Mouse (Mus musculus) hindbrain, embryonic 14.5 days (tissue): ENCODE measurements at regions not wholly inside any gene's neighbourhood (a gene's known extent, or its start where the extent isn't known, plus 50 kb on each side); places are given as distances from the start of the nearest gene placed in this dataset.
A peak's percentile ranks its signal among the peaks of the same experiment; 100 is the strongest.

Experiments
- ATAC-seq: fragments of 200-750 bp; cut with Nextera tagmentation; 2 replicates; pipeline ENCODE4 v1.8.0; 2017; ENCODE audit warnings: moderate number of reproducible peaks, mild to moderate bottlenecking, moderate TSS enrichment, moderate library complexity; ENCODE audit not compliant: low FRiP score
- DNase-seq: peaks from one replicate; pipeline ENCODE4 v3.0.0-alpha.2; 2015; ENCODE audit warnings: low spot score
- H3K27ac ChIP-seq: fragments of 300-500 bp; sonication (generic); 2 replicates; pipeline ENCODE4 v1.5.1; 2014; ENCODE audit warnings: mild to moderate bottlenecking, moderate library complexity
- H3K27me3 ChIP-seq: fragments of 300-500 bp; sonication (generic); 2 replicates; pipeline ENCODE4 v1.6.1; 2014; ENCODE audit warnings: mild to moderate bottlenecking, low read length, mixed read lengths; ENCODE audit not compliant: control insufficient read depth, insufficient read depth
- H3K36me3 ChIP-seq: fragments of 300-500 bp; sonication (generic); replicated peaks from 2 replicates; pipeline ENCODE4 v1.6.1; 2014; ENCODE audit not compliant: control insufficient read depth, insufficient read depth
- H3K4me1 ChIP-seq: fragments of 300-500 bp; sonication (generic); replicated peaks from 2 replicates; pipeline ENCODE4 v1.6.1; 2014; ENCODE audit warnings: antibody characterized with exemption, low read length, mixed read lengths; ENCODE audit not compliant: control insufficient read depth, insufficient read depth
- H3K4me2 ChIP-seq: fragments of 300-500 bp; sonication (generic); replicated peaks from 2 replicates; pipeline ENCODE4 v1.6.1; 2014; ENCODE audit warnings: mild to moderate bottlenecking, moderate library complexity
- H3K4me3 ChIP-seq: fragments of 300-500 bp; sonication (generic); replicated peaks from 2 replicates; pipeline ENCODE4 v1.5.1; 2014; ENCODE audit warnings: mild to moderate bottlenecking, low read length
- H3K9ac ChIP-seq: fragments of 300-500 bp; sonication (generic); 2 replicates; pipeline ENCODE4 v1.6.1; 2014
- H3K9me3 ChIP-seq: fragments of 300-500 bp; sonication (generic); 2 replicates; pipeline ENCODE4 v1.6.1; 2016; ENCODE audit warnings: low read length; ENCODE audit not compliant: control insufficient read depth
- WGBS: fragments of 180-500 bp; shearing (Covaris S2); extraction: QIAGEN DNeasy Blood & Tissue Kit; methylation state at CpG from one replicate; pipeline ENCODE4 v1.1.7; 2014; 5-methylcytosine and 5-hydroxymethylcytosine counted together

- DNase-seq (no peak), ATAC-seq (no peak)
- no peaks in the 10 kb centered on the region for H3K27me3 ChIP-seq
- H3K9ac ChIP-seq, result no peak overlapping the region
- H3K9me3 ChIP-seq, result peaks cover 27% of the 10 kb centered on the region
- H3K36me3 ChIP-seq, result no peaks in the 10 kb centered on the region
- H3K4me2 ChIP-seq, result no peak overlapping the region
- H3K4me3 ChIP-seq, result no peak overlapping the region
- 97% methylated on average over 16 of the region's 16 CpGs for WGBS
- H3K4me1 ChIP-seq, result peaks cover 21% of the 10 kb centered on the region
- H3K27ac ChIP-seq, result no peak overlapping the region
Observed at GRCm38 (mm10) chr12:99643016-99643415, 79.6 kb upstream of the Foxn3 start.

GRCm38 (mm10) chr12:99642131-99642895, 78.9 kb upstream of the Foxn3 start:
- no peaks in the 10 kb centered on the region for H3K27me3 ChIP-seq
- H3K4me3 ChIP-seq, result no peak overlapping the region
- DNase-seq (no peak), ATAC-seq (no peak)
- no peak overlapping the region for H3K4me2 ChIP-seq
- no peak overlapping the region for H3K9ac ChIP-seq
- no peaks in the 10 kb centered on the region for H3K36me3 ChIP-seq
- peaks cover 27% of the 10 kb centered on the region for H3K9me3 ChIP-seq
- peaks cover 21% of the 10 kb centered on the region for H3K4me1 ChIP-seq
- 88% methylated on average over 7 of the region's 7 CpGs for WGBS
- no peak overlapping the region for H3K27ac ChIP-seq

- WGBS, result 33% methylated on average over 7 of the region's 9 CpGs
- no peak overlapping the region for H3K9ac ChIP-seq
Observed at GRCm38 (mm10) chr12:99641278-99641677, 77.9 kb upstream of the Foxn3 start.

DNA sequence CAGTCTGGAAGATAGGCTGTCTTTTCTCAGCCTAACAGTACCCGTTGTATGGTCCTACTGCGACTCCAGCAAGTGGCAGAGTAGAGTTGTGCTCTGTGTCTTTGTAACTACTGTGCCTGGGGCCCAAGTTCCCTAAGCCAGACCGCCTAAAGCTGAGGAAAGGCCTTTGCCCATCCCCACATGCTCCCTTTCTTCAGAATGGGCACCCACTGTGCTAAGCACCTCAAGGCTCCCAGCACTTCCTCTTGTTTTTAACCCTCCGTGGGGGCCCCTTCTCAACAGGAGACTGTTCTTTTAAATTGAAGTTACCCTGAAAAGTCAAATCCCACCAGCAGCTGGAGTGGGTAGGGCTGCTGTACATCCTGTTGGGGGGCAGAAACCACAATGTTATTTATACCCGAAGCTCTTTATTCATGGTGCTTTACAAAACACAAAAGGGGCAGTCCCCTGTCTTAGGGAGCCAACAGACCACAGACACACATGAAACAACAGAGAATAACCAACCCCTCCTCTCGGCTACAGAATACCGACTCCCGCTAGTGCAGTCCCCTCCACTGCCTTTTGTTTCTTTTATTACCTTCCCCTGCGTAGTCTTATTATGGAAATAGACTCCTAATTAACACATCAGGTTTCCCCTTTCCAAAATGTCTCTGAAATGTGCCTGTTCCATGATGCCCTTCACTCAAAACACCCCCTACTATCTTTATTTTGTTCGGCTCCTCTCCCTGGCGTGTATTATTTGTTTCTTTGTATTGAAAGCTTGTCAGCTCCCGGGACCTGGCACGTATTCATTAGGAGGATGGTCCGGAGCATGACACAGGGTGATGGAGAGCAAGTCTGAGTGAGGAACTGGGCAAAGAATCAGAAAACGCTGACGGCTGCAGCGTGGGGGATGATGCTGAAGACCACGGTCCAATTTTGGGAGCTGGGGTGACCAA, 77.1 kb upstream of the Foxn3 start:
- H3K4me3 ChIP-seq, result peak overlapping the region; percentile 5
- H3K9ac ChIP-seq, result peak overlapping the region; percentile 26
- ATAC-seq, result peak; percentile 55
- H3K36me3 ChIP-seq, result no peaks in the 10 kb centered on the region
- peaks cover 24% of the 10 kb centered on the region for H3K9me3 ChIP-seq
- H3K4me2 ChIP-seq, result peak overlapping the region; percentile 51
- DNase-seq, result peak; percentile 33
- peaks cover 21% of the 10 kb centered on the region for H3K4me1 ChIP-seq
- H3K27me3 ChIP-seq, result no peaks in the 10 kb centered on the region
- H3K27ac ChIP-seq, result no peak overlapping the region
- WGBS, result 2% methylated on average over 18 of the region's 18 CpGs

More at GRCm38 (mm10) chr12:99641278-99641677, 77.9 kb upstream of the Foxn3 start:
- H3K27ac ChIP-seq, result no peak overlapping the region
- no peaks in the 10 kb centered on the region for H3K27me3 ChIP-seq
- H3K4me1 ChIP-seq, result peaks cover 21% of the 10 kb centered on the region
- peak overlapping the region; percentile 51 for H3K4me2 ChIP-seq
- peaks cover 27% of the 10 kb centered on the region for H3K9me3 ChIP-seq
- DNase-seq (peak; percentile 24), ATAC-seq (no peak)
- H3K4me3 ChIP-seq, result peak overlapping the region; percentile 5; the same call in 1 of the 2 replicates
- H3K36me3 ChIP-seq, result no peaks in the 10 kb centered on the region

GRCm38 (mm10) chr12:99639847-99640213, 76.4 kb upstream of the Foxn3 start:
- Histone ChIP-seq H3K4me3 (no peak overlapping the region), H3K36me3 (no peaks in the 10 kb centered on the region), H3K9me3 (peaks cover 17% of the 10 kb centered on the region; the same call in 1 of the 2 replicates), H3K4me2 (0 out of 2 replicates have a peak overlapping the region, but pooled peaks have one; percentile 51), H3K4me1 (peaks cover 21% of the 10 kb centered on the region), H3K27ac (no peak overlapping the region), H3K9ac (no peak overlapping the region), H3K27me3 (no peaks in the 10 kb centered on the region)
- ATAC-seq, result peak; percentile 56; the same call in 1 of the 2 replicates
- peak; percentile 56 for DNase-seq
- 4% methylated on average over 8 of the region's 8 CpGs for WGBS

GRCm38 (mm10) chr12:99639118-99639517, 75.7 kb upstream of the Foxn3 start:
- Histone ChIP-seq H3K36me3 (no peaks in the 10 kb centered on the region), H3K4me2 (no peak overlapping the region), H3K9me3 (peaks cover 10% of the 10 kb centered on the region; the same call in 1 of the 2 replicates), H3K9ac (no peak overlapping the region), H3K4me1 (peaks cover 21% of the 10 kb centered on the region), H3K27me3 (no peaks in the 10 kb centered on the region), H3K4me3 (no peak overlapping the region), H3K27ac (no peak overlapping the region)
- DNase-seq, result no peak
- ATAC-seq, result no peak
- 84% methylated on average over 3 of the region's 3 CpGs for WGBS

GRCm38 (mm10) chr12:99637986-99638385, 74.6 kb upstream of the Foxn3 start:
- H3K27me3 ChIP-seq, result no peaks in the 10 kb centered on the region
- peaks cover 21% of the 10 kb centered on the region for H3K4me1 ChIP-seq
- H3K27ac ChIP-seq, result no peak overlapping the region
- H3K36me3 ChIP-seq, result no peaks in the 10 kb centered on the region
- ATAC-seq, result no peak
- 94% methylated on average over 5 of the region's 5 CpGs for whole genome bisulfite sequencing
- H3K4me2 ChIP-seq, result no peak overlapping the region
- no peak for DNase-seq
- H3K9ac ChIP-seq, result no peak overlapping the region
- H3K9me3 ChIP-seq, result 0 out of 2 replicates have a peak, but pooled peaks cover under 1% of the 10 kb centered on the region
- no peak overlapping the region for H3K4me3 ChIP-seq

DNA sequence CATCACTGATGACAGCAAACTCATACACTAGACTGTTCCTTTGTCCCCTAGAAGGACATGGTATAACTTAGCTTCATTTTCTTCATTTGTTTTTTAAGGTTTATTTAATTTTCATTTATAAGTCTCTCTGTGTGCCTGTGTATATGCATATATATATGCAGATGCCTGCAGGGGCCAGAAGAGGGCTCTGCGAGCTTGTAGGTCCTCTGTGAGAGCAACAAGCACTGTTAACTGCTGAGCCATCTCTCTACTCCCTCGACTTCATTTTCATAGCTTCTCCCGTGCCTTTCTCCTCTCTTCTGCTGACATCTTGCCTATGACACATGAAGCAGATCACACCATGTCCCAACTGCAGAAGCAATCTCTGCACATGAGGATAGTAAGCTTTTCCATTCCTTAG, 72.9 kb upstream of the Foxn3 start:
- Histone ChIP-seq H3K9ac (no peak overlapping the region), H3K4me2 (no peak overlapping the region), H3K4me1 (peaks cover 19% of the 10 kb centered on the region), H3K27ac (no peak overlapping the region), H3K36me3 (no peaks in the 10 kb centered on the region), H3K9me3 (no peaks in the 10 kb centered on the region), H3K27me3 (no peaks in the 10 kb centered on the region), H3K4me3 (no peak overlapping the region)
- 87% methylated on average over 3 of the region's 3 CpGs for WGBS
- ATAC-seq (no peak), DNase-seq (no peak)

DNA sequence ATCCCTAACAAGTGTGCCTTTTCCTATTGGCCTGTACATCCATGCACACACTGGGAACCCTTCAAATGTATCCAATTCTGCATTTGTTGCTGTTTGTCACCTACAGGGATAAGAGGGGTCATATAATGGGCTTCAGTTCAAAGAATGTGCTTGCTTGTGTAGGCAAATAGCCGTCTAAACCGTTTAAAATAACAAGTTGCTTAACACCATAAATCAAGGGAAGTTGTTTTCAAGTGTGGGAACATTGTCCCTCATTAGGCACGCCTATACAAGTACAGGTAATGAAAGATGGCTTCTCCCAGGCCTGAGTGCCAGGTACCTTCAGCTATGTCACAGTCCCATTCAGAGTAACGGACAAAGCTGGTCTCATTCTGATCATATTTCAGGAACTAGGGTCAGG, 72.0 kb upstream of the Foxn3 start:
- Histone ChIP-seq H3K27me3 (no peaks in the 10 kb centered on the region), H3K4me2 (no peak overlapping the region), H3K9me3 (no peaks in the 10 kb centered on the region), H3K4me3 (no peak overlapping the region), H3K36me3 (no peaks in the 10 kb centered on the region), H3K4me1 (peaks cover 10% of the 10 kb centered on the region), H3K27ac (no peak overlapping the region), H3K9ac (no peak overlapping the region)
- no peak for DNase-seq
- WGBS, result 87% methylated on average over 4 of the region's 4 CpGs
- ATAC-seq, result no peak
